23 mouse cellular contexts compared by ENCODE assay signal in the genomic region with DNA sequence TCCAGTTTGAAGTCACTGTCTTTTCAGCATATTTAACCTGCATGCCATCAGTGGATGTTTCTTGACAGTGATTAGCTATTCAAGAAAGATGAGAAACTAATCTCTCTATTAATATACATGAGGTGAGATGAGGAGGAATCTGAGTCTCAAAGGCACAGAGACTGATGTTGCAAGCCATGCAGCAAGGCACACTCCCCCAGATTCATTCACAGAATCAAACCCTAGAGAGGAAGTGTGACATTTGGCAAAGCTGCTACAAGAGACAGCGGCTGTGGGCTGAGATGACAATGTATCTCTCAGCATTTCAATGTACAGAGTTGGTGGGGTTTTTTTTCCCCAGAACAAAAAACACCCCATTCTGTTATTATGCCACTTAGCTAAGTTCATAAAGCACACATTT.
A peak's percentile ranks its signal among the peaks of the same experiment; 100 is the strongest.
DNase-seq lines count a peak whose midpoint lies in the region; ATAC-seq lines count a peak whose summit lies in the region.
"Had no signal": no experiment of that assay in that cellular context is flagged by ENCODE, and none has a peak within 500 bp of the region (broad histone marks: within the 10 kb centered on the region; RNA-seq: fewer than 3 reads in every experiment).

No protein-coding gene starts in this region.

- no peak overlapping the region for H3K4me2 ChIP-seq in forebrain, embryonic 16.5 days (ENCODE audit: low read length)
- no peak overlapping the region for H3K4me2 ChIP-seq in midbrain, embryonic 16.5 days (ENCODE audit: low read length)
- H3K4me2 ChIP-seq: kidney, embryonic 15.5 days; limb, embryonic 13.5 days; liver, embryonic 13.5 days; lung, embryonic 15.5 days; neural tube, embryonic 12.5 days had no signal

- ATAC-seq in forebrain, embryonic 16.5 days, result peak; percentile 63
- peak; percentile 62 for ATAC-seq in midbrain, embryonic 16.5 days
- ATAC-seq: hindbrain, embryonic 16.5 days; intestine, postnatal 0 days had no signal

- no peak overlapping the region for H3K9ac ChIP-seq in forebrain, embryonic 16.5 days (replicated peaks; ENCODE audit: low read depth, low read length)
- no peak overlapping the region for H3K9ac ChIP-seq in midbrain, embryonic 16.5 days (ENCODE audit: low read depth, low read length)
- H3K9ac ChIP-seq: kidney, embryonic 15.5 days; limb, embryonic 13.5 days; liver, embryonic 13.5 days; lung, embryonic 15.5 days; neural tube, embryonic 12.5 days had no signal

- WGBS in forebrain, embryonic 16.5 days, result 66% methylated on average over 1 of the region's 1 CpGs
- WGBS in forebrain, embryonic 10.5 days, result 84% methylated on average over 1 of the region's 1 CpGs
- WGBS in midbrain, embryonic 16.5 days, result 14% methylated on average over 1 of the region's 1 CpGs

- H3K27ac ChIP-seq in forebrain, embryonic 16.5 days (ENCODE audit: low read length), result no peak overlapping the region
- no peak overlapping the region for H3K27ac ChIP-seq in forebrain, embryonic 10.5 days
- H3K27ac ChIP-seq in midbrain, embryonic 16.5 days (ENCODE audit: low read length), result no peak overlapping the region
- H3K27ac ChIP-seq: heart, adult 2 months; kidney, embryonic 15.5 days; limb, embryonic 13.5 days; liver, embryonic 13.5 days; lung, embryonic 15.5 days; neural tube, embryonic 12.5 days had no signal

- H3K4me3 ChIP-seq in forebrain, embryonic 16.5 days (replicated peaks; ENCODE audit: low read length), result no peak overlapping the region
- H3K4me3 ChIP-seq in forebrain, embryonic 10.5 days, result no peak overlapping the region
- H3K4me3 ChIP-seq in midbrain, embryonic 16.5 days (ENCODE audit: low read depth, low read length), result no peak overlapping the region
- H3K4me3 ChIP-seq: heart, adult 2 months; kidney, embryonic 15.5 days; limb, embryonic 13.5 days; liver, embryonic 13.5 days; lung, embryonic 15.5 days; neural tube, embryonic 12.5 days had no signal

- intact Hi-C loops in left cerebral cortex, postnatal 10 days (cut with DNase I), result no loop called here
- intact Hi-C loops in gastrocnemius, postnatal 14 days (cut with DNase I; ENCODE audit: low total_unique reads), result no loop called here

- DNase-seq in forebrain, embryonic 10.5 days (ENCODE audit: extremely low spot score, low spot score), result no peak
- DNase-seq in left cerebral cortex, adult 11 months (ENCODE audit: low spot score), result peak; percentile 49
- DNase-seq in left cerebral cortex, postnatal 10 days (ENCODE audit: extremely low spot score in 1 of 2, low spot score in 2 of 2), result no peak
- peak; percentile 39 to 55 for DNase-seq in right cerebral cortex, adult 2 months (ENCODE audit: low spot score in 2 of 2)
- DNase-seq in right cerebral cortex, postnatal 14 days, result no peak
- DNase-seq in gastrocnemius, postnatal 14 days, result no peak
- DNase-seq: adrenal gland, postnatal 14 days; cerebellum, adult 11-12 months; cerebellum, postnatal 36 days; gastrocnemius, postnatal 25 days; heart, adult 2 months; heart, postnatal 36 days; layer of hippocampus, postnatal 36 days; liver, embryonic 13.5 days had no signal

- no peaks in the 10 kb centered on the region for H3K36me3 ChIP-seq in forebrain, embryonic 16.5 days (ENCODE audit: control insufficient read depth, insufficient read depth)
- H3K36me3 ChIP-seq in forebrain, embryonic 10.5 days (replicated peaks), result no peaks in the 10 kb centered on the region
- H3K36me3 ChIP-seq in midbrain, embryonic 16.5 days (ENCODE audit: control insufficient read depth, insufficient read depth, low read length), result no peaks in the 10 kb centered on the region
- H3K36me3 ChIP-seq: kidney, embryonic 15.5 days; limb, embryonic 13.5 days; liver, embryonic 13.5 days; lung, embryonic 15.5 days; neural tube, embryonic 12.5 days had no signal

- no peaks in the 10 kb centered on the region for H3K27me3 ChIP-seq in forebrain, embryonic 16.5 days (replicated peaks; ENCODE audit: control insufficient read depth, insufficient read depth, low read length)
- H3K27me3 ChIP-seq in forebrain, embryonic 10.5 days (ENCODE audit: poor library complexity, severe bottlenecking), result no peaks in the 10 kb centered on the region
- H3K27me3 ChIP-seq in midbrain, embryonic 16.5 days (ENCODE audit: control insufficient read depth, insufficient read depth, low read depth, low read length), result no peaks in the 10 kb centered on the region
- H3K27me3 ChIP-seq: CH12.LX; kidney, embryonic 15.5 days; limb, embryonic 13.5 days; liver, embryonic 13.5 days; lung, embryonic 15.5 days; neural tube, embryonic 12.5 days had no signal

- H3K9me3 ChIP-seq in forebrain, embryonic 16.5 days (ENCODE audit: control insufficient read depth, low read length), result no peaks in the 10 kb centered on the region
- H3K9me3 ChIP-seq in forebrain, embryonic 10.5 days, result no peaks in the 10 kb centered on the region
- no peaks in the 10 kb centered on the region for H3K9me3 ChIP-seq in midbrain, embryonic 16.5 days (replicated peaks; ENCODE audit: control insufficient read depth, low read length, poor library complexity, severe bottlenecking)
- H3K9me3 ChIP-seq: kidney, embryonic 15.5 days; limb, embryonic 13.5 days; liver, embryonic 13.5 days; lung, embryonic 15.5 days; neural tube, embryonic 12.5 days had no signal

- H3K4me1 ChIP-seq in forebrain, embryonic 16.5 days (replicated peaks; ENCODE audit: control insufficient read depth, insufficient read depth, low read length), result no peaks in the 10 kb centered on the region
- H3K4me1 ChIP-seq in forebrain, embryonic 10.5 days, result no peaks in the 10 kb centered on the region
- no peaks in the 10 kb centered on the region; the same call in 1 of the 2 replicates for H3K4me1 ChIP-seq in midbrain, embryonic 16.5 days (ENCODE audit: control insufficient read depth, insufficient read depth, low read length)
- H3K4me1 ChIP-seq: kidney, embryonic 15.5 days; limb, embryonic 13.5 days; liver, embryonic 13.5 days; lung, embryonic 15.5 days; neural tube, embryonic 12.5 days had no signal

Comparison
In these comparisons a context has a peak if more than half of its experiments do, and no peak if none do; other contexts are left out.
1. DNase-seq: peak in left cerebral cortex, adult 11 months (single experiment) and right cerebral cortex, adult 2 months (2 of 2); none in forebrain, embryonic 10.5 days (single experiment), left cerebral cortex, postnatal 10 days (0 of 2), right cerebral cortex, postnatal 14 days (single experiment) and gastrocnemius, postnatal 14 days (single experiment).